In genomic region chr5:64070081-64070673, GRCm38 (mm10) we compare ENCODE assay signal across 8 mouse cellular contexts. TPM values are rescaled to one million over a fixed set of nuclear protein-coding genes. Genes with fewer than 3 reads are reported as not detected.
DNase-seq lines count a peak whose midpoint lies in the region; ATAC-seq and TF ChIP-seq lines count a peak whose summit lies in the region.

No protein-coding gene starts in this region.

- no peaks in the 10 kb centered on the region for H3K9me3 ChIP-seq in heart, postnatal 0 days (replicated peaks; ENCODE audit: control insufficient read depth, low read length)

- no peak for DNase-seq in frontal cortex, postnatal 25 days (ENCODE audit: low spot score in 2 of 2)
- DNase-seq in brain, adult 2 months (ENCODE audit: low read depth, low spot score): peak; percentile 94
- DNase-seq in heart, postnatal 0 days (ENCODE audit: low spot score): peak; percentile 86
- peak; percentile 78 to 87 for DNase-seq in kidney, postnatal 36 days
- peak; percentile 79 for DNase-seq in lung, postnatal 14 days
- peak; percentile 67 for DNase-seq in retina, postnatal 1 day

- no peak for TF ChIP-seq EP300 in heart, postnatal 0 days (IDR thresholded peaks at IDR 0.05; ENCODE audit: low read depth)

- no peak overlapping the region for H3K9ac ChIP-seq in heart, postnatal 0 days (replicated peaks; ENCODE audit: low read depth, low read length)

- no peak overlapping the region for H3K4me2 ChIP-seq in heart, postnatal 0 days (ENCODE audit: low read depth, low read length)

- 0 out of 2 replicates have a peak, but pooled peaks cover 2% of the 10 kb centered on the region for H3K4me1 ChIP-seq in embryonic fibroblast, embryonic 13.5 days (ENCODE audit: control insufficient read depth, insufficient read depth, low read length)
- no peaks in the 10 kb centered on the region for H3K4me1 ChIP-seq in heart, postnatal 0 days (ENCODE audit: control insufficient read depth, insufficient read depth)

- TF ChIP-seq POLR2A in embryonic fibroblast, embryonic 13.5 days (IDR thresholded peaks at IDR 0.05; ENCODE audit: low read depth, low read length): no peak

- WGBS in heart, postnatal 0 days: 26% methylated on average over 4 of the region's 4 CpGs

- no peaks in the 10 kb centered on the region for H3K36me3 ChIP-seq in heart, postnatal 0 days (replicated peaks; ENCODE audit: control insufficient read depth, insufficient read depth, low read length)

- peak; percentile 75; the same call in 1 of the 2 replicates for ATAC-seq in frontal cortex, adult (ENCODE audit: low TSS enrichment)
- peak; percentile 89 for ATAC-seq in heart, postnatal 0 days (ENCODE audit: insufficient read depth, low read depth)

- peak overlapping the region; percentile 92 for H3K27ac ChIP-seq in embryonic fibroblast, embryonic 13.5 days (ENCODE audit: insufficient read depth, low read length)
- no peak overlapping the region for H3K27ac ChIP-seq in heart, postnatal 0 days (ENCODE audit: low read depth)

- H3K27me3 ChIP-seq in heart, postnatal 0 days (ENCODE audit: control insufficient read depth, insufficient read depth, low read length): peaks cover 37% of the 10 kb centered on the region

- no peak overlapping the region for H3K4me3 ChIP-seq in embryonic fibroblast, embryonic 13.5 days (ENCODE audit: insufficient read depth, low read length)
- H3K4me3 ChIP-seq in heart, postnatal 0 days (ENCODE audit: low read depth, low read length): no peak overlapping the region

- TF ChIP-seq CTCF in embryonic fibroblast, embryonic 13.5 days (IDR thresholded peaks at IDR 0.05; ENCODE audit: borderline replicate concordance, insufficient read depth, low read length): peak; percentile 71
- TF ChIP-seq CTCF in heart, postnatal 0 days (IDR thresholded peaks at IDR 0.05; ENCODE audit: low read depth): peak; percentile 98

RNA-seq across cellular contexts. Expression of gene Pgm2, which starts 22.6 kb away (rescaled TPM):
- polyA plus RNA-seq in embryonic fibroblast, embryonic 13.5 days (2011; ENCODE audit: insufficient read length, low read depth, missing spikeins): 39.6 and 42.0 TPM in 2 replicates
- total RNA-seq in heart, postnatal 0 days (2014; rRNA removed; ENCODE audit: low replicate concordance): 5.8 and 6.5 TPM in 2 replicates
- 9.6 and 10.4 TPM in 2 replicates for polyA plus RNA-seq in heart, postnatal 0 days (2015; fragmentation: Nextera tagmentation; extraction: Ambion mirVana)

Comparison
In these comparisons a context has a peak if more than half of its experiments do, and no peak if none do; other contexts are left out.
1. DNase-seq: peak in brain, adult 2 months (single experiment), heart, postnatal 0 days (single experiment), kidney, postnatal 36 days (2 of 2), lung, postnatal 14 days (single experiment) and retina, postnatal 1 day (single experiment); none in frontal cortex, postnatal 25 days (0 of 2).